Mouse (Mus musculus): ENCODE measurements at regions not wholly inside any gene's neighbourhood (a gene's known extent, or its start where the extent isn't known, plus 50 kb on each side); places are given as distances from the start of the nearest gene placed in this dataset.

DNA sequence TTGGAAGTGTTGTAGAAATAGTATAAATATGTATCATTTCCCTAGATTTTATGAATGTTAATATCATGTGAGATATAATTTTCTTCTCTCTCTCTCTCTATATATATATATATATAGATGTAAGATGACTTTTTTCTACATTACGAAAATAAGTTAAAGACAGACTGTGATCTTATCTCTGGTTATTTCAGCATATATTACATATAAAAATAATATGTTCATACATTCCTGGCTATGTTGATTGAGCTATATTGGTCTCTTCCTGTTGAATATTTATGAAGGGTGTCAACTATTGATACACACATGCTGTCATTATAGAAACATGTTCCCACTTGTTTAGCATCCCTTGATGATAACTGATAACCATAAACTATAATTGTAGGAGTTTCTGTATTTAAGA is 793.2 kb upstream of the Fat3 start:
- Histone ChIP-seq H3K27me3 (no peaks in the 10 kb centered on the region), H3K9ac (no peak overlapping the region), H3K4me2 (replicated peaks) (no peak overlapping the region), H3K36me3 (no peaks in the 10 kb centered on the region), H3K27ac (no peak overlapping the region), H3K9me3 (no peaks in the 10 kb centered on the region), H3K4me3 (no peak overlapping the region), H3K4me1 (no peaks in the 10 kb centered on the region)
- no peak for ATAC-seq (ENCODE audit: low FRiP score, low read depth)
- WGBS = 89% methylated on average over 1 of the region's 1 CpGs

DNA sequence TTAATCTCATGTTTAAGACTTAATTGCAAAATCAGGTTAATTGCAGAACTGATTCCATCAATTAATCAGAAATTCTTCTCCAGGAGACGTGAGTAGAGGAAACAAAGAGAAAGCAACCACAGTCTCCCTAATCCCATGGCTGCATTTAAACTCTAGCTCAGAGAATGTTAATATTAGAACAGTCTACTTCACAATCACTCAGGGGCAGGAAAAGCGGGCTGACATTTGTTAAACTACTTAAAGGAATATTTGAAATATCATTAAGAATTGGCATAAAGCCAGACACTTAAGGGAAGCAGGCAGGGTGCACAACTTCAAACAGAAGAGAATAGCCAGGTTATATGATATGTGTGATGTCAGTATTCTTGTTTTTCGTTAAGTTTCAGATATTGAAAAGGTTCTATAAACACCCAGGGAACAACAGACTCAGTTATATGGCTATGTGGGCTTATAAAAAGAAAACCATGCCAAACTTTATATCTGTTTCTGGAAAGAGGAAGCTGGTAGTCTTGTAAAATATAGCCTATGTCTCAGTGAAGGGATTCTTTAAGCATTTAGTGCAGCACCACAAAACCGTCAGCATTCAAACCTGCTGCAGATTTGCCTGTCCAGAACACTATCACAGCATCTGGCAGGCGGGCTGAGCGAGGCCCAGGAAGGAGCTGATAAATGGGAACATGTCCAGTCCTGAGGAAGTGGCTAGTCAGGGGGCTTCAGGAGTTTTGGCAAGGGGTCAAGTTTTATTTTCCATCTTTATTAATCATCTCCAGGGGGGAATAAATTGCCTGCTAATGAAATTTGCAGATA is 787.9 kb upstream of the Fat3 start:
- peak; percentile 95 for ATAC-seq (ENCODE audit: low FRiP score, low read depth)
- Histone ChIP-seq H3K4me3 (no peak overlapping the region), H3K27me3 (0 out of 2 replicates have a peak, but pooled peaks cover 3% of the 10 kb centered on the region), H3K9me3 (no peaks in the 10 kb centered on the region), H3K27ac (no peak overlapping the region), H3K4me1 (0 out of 2 replicates have a peak, but pooled peaks cover 3% of the 10 kb centered on the region), H3K36me3 (no peaks in the 10 kb centered on the region), H3K9ac (no peak overlapping the region), H3K4me2 (replicated peaks) (no peak overlapping the region)
- 8% methylated on average over 6 of the region's 6 CpGs for WGBS

DNA sequence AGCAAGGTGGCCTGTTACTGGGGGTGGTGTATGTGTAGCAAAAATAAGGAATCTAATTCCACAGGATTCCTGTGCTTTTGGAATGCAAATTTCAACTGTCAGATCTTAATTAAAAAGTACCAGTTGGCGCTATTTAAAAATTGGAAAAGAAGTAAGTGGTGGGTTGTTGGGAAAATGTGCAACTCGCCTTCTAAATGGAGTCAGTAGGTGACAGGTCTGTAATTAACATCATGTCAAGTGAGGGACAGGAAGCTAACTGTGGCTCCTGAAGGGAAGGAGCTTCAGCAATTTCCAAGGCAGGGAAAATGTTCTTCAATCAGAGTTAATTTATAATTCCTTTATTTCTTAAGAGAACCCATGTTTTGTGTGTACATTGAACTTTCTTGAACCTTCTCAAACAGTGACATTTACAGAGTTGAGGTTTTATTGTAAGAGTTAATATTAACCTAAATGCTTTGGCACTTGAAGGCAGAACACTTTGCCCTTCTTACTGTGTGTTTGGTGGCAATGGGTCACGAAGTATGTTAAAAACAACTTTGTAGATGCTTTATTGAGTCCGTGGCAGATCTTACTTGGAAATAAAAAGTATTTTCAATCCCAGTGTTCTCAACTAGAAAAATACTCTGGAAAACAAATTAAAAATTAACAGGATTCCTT is 778.4 kb upstream of the Fat3 start:
- Histone ChIP-seq H3K4me1 (no peaks in the 10 kb centered on the region), H3K9me3 (no peaks in the 10 kb centered on the region), H3K27ac (no peak overlapping the region), H3K4me2 (replicated peaks) (no peak overlapping the region), H3K4me3 (no peak overlapping the region), H3K27me3 (0 out of 2 replicates have a peak, but pooled peaks cover 1% of the 10 kb centered on the region), H3K9ac (no peak overlapping the region), H3K36me3 (no peaks in the 10 kb centered on the region)
- 80% methylated on average over 4 of the region's 4 CpGs for WGBS
- no peak for ATAC-seq (ENCODE audit: low FRiP score, low read depth)

DNA sequence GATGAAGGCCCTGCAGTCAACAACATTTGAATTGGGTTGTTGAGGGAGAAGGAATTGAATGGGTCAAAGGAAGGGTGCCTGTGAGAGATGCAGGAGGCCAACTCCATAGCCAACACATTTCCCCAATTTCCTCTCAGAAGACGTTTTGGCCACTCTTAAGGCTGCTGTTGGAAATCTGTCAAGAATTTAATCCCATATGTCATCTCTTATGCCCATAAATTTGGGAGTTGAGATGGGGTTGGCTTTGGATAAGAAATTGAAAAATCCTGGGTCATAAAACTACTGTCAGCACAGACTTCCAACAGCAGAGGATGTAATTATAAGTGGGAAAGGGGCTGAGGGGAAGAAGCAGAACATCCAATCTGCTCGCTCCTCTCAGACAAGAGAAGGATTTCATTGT is 771.5 kb upstream of the Fat3 start:
- 36% methylated on average over 2 of the region's 2 CpGs for WGBS
- H3K27ac ChIP-seq = no peak overlapping the region
- H3K4me1 ChIP-seq = no peaks in the 10 kb centered on the region
- H3K36me3 ChIP-seq = no peaks in the 10 kb centered on the region
- H3K4me3 ChIP-seq = no peak overlapping the region
- no peaks in the 10 kb centered on the region for H3K27me3 ChIP-seq
- no peak overlapping the region for H3K9ac ChIP-seq
- no peaks in the 10 kb centered on the region for H3K9me3 ChIP-seq
- no peak for ATAC-seq (ENCODE audit: low FRiP score, low read depth)
- H3K4me2 ChIP-seq (replicated peaks) = no peak overlapping the region

DNA sequence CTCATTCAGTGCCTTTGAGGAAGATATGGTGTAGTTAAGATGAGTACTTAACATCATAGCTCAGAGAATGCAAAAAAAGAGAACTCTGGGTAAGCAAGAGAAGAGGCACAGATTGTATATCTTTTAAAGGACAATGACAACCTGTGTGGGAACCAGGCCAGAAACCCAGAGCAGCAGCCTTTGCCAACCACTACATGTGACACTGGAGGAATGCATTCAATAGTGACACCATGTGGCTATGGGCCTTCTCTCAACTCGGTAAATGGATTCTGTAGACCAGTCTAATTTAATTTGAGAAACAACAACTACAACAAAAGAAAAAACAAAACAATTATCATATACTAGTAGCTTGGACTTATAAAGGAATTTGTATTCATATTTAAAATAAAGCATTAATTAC is 768.5 kb upstream of the Fat3 start:
- H3K27me3 ChIP-seq = no peaks in the 10 kb centered on the region
- no peak overlapping the region for H3K4me2 ChIP-seq (replicated peaks)
- no peaks in the 10 kb centered on the region for H3K36me3 ChIP-seq
- no peak overlapping the region for H3K27ac ChIP-seq
- H3K9ac ChIP-seq = no peak overlapping the region
- H3K9me3 ChIP-seq = no peaks in the 10 kb centered on the region
- no peak for ATAC-seq (ENCODE audit: low FRiP score, low read depth)
- H3K4me1 ChIP-seq = no peaks in the 10 kb centered on the region
- no peak overlapping the region for H3K4me3 ChIP-seq
- 54% methylated on average over 1 of the region's 1 CpGs for WGBS

DNA sequence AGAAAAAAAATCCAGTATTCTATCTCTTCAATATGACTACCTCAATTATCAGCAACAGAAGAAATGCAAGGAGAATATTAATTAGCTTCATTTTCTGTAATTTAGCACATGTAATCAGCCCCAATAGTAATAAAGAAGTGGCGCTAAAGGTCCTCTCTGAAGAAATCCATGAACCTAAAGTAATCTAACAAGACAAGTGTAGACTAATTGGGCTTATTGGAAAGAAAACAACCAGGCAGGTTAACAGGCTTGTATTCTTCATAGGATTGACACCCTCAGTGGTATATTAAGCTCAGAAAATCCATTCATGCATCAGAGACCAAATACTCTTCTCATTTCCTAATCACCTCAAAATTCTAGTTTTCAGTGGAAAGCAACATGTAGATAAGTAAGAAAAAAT is 756.1 kb upstream of the Fat3 start:
- WGBS = 89% methylated on average over 1 of the region's 1 CpGs
- no peak overlapping the region for H3K4me3 ChIP-seq
- no peak overlapping the region for H3K27ac ChIP-seq
- no peaks in the 10 kb centered on the region for H3K27me3 ChIP-seq
- no peaks in the 10 kb centered on the region for H3K4me1 ChIP-seq
- H3K9me3 ChIP-seq = no peaks in the 10 kb centered on the region
- no peaks in the 10 kb centered on the region for H3K36me3 ChIP-seq
- no peak for ATAC-seq (ENCODE audit: low FRiP score, low read depth)
- H3K4me2 ChIP-seq (replicated peaks) = no peak overlapping the region
- H3K9ac ChIP-seq = no peak overlapping the region

DNA sequence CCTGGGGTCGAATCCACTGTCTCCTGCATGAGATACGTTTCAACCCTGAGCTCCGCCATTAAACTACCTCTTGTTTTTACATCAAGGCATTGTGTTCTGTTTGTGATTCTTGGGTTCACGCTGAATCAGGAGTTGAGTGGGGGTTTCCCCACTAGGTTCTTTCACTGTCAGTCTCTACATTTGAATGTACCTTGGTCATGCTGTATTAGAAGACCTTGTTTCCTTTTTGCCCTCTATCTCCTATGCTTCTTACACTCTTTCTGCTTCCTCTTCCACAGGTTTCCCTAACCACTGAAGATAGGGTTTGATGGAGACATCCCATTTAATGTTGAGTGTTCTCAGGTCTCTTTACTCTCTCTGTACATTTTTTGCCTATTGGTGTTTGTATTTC is 726.0 kb upstream of the Fat3 start:
- Histone ChIP-seq H3K4me2 (replicated peaks) (no peak overlapping the region), H3K9me3 (no peaks in the 10 kb centered on the region), H3K36me3 (no peaks in the 10 kb centered on the region), H3K27ac (no peak overlapping the region), H3K27me3 (no peaks in the 10 kb centered on the region), H3K4me1 (no peaks in the 10 kb centered on the region), H3K9ac (no peak overlapping the region), H3K4me3 (no peak overlapping the region)
- 74% methylated on average over 4 of the region's 4 CpGs for WGBS
- no peak for ATAC-seq (ENCODE audit: low FRiP score, low read depth)

DNA sequence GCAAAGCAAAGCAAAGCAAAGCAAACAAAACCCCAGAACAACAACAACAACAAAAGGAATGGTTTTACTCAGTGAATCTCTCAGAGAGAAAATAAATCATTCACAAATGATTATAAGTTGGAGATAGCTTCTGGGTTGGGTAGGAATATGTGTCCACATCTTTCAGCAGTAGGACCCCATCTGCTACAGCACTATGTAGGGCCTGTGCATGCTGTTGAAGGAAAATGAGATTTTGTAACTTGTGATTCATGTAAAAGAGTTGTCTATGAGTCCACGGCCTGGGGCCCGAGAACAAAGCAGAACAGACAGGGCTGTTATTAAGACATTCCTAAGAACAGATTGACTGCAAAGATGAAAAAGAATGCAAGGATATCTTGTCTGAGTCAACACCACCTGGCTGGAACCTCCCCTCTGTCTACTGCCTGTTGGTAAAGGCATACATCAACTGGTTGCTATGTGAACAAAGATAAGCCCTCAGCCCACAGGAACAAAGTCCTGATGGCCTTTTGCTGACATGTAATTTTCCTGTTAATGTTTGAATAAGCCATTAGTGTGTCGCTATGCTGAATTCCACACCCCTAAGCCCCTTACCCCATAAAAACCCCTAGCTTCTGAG is 725.5 kb upstream of the Fat3 start:
- no peak for ATAC-seq (ENCODE audit: low FRiP score, low read depth)
- Histone ChIP-seq H3K9me3 (no peaks in the 10 kb centered on the region), H3K27ac (no peak overlapping the region), H3K36me3 (no peaks in the 10 kb centered on the region), H3K27me3 (no peaks in the 10 kb centered on the region), H3K4me1 (no peaks in the 10 kb centered on the region), H3K9ac (no peak overlapping the region), H3K4me3 (no peak overlapping the region), H3K4me2 (replicated peaks) (no peak overlapping the region)
- 78% methylated on average over 3 of the region's 3 CpGs for WGBS

DNA sequence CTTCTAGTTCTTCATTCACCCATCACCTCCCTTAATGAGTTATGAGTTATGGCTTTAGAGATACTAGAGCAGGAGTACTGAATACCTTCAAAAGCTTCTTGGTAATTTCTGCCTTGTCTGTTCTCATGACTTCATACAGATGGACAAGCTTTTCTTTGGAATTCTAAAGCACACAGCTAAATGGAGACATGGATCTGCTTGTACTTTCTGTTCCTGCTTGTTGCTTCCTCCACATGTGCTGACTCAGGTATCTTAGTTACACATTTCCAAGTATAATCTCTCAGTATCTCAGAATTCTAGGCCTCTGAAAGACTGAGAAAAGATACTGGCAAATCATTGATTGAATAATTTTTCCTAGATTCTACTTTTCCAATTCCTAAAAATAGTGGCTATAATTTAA is 694.3 kb upstream of the Fat3 start:
- Histone ChIP-seq H3K4me1 (no peaks in the 10 kb centered on the region), H3K27me3 (no peaks in the 10 kb centered on the region), H3K36me3 (no peaks in the 10 kb centered on the region), H3K4me3 (no peak overlapping the region), H3K4me2 (replicated peaks) (no peak overlapping the region), H3K27ac (no peak overlapping the region), H3K9ac (no peak overlapping the region), H3K9me3 (no peaks in the 10 kb centered on the region)
- no peak for ATAC-seq (ENCODE audit: low FRiP score, low read depth)

DNA sequence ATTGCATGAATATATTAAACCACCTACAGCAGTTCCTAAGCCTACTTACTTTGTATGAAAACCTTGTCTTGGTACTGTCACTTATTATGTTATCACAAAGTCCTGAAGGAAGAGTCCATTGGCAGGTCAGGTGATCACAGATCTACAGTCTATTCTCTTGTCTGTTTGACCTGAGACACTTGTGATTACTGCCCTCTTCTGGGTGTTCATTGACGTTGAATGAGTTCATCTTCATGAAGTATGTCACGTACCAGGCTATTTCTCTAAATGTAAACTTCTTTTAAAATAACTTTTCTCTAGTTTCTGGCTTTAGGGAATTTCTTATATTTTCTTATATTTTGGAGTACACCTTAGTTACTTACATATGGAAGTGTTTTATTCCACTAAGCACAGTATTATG is 688.5 kb upstream of the Fat3 start:
- Histone ChIP-seq H3K36me3 (no peaks in the 10 kb centered on the region), H3K4me1 (no peaks in the 10 kb centered on the region), H3K4me3 (no peak overlapping the region), H3K9me3 (no peaks in the 10 kb centered on the region), H3K27ac (no peak overlapping the region), H3K27me3 (no peaks in the 10 kb centered on the region), H3K4me2 (replicated peaks) (no peak overlapping the region), H3K9ac (no peak overlapping the region)
- no peak for ATAC-seq (ENCODE audit: low FRiP score, low read depth)
- WGBS = 83% methylated on average over 2 of the region's 2 CpGs

DNA sequence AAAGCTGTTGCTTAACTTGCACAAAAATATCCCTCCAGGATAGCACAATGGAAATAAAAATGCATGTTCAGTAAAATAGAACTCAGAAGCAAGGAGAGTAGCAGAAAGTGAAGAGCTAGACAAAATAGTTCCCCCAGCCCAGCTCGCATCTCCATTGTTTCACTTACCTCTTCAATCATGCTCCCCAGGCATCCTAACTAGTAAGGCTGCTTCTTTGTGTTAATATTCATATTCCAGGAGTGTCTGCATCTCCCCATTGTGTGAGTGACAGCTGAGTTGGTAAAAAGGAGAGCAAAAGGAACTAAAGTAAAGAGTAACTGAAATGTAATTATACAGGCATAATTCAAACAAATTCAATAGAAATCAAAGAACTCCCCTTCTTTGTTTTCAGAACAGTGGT is 667.1 kb upstream of the Fat3 start:
- ATAC-seq (ENCODE audit: low FRiP score, low read depth) = no peak
- Histone ChIP-seq H3K4me3 (no peak overlapping the region), H3K4me1 (no peaks in the 10 kb centered on the region), H3K27me3 (no peaks in the 10 kb centered on the region), H3K27ac (no peak overlapping the region), H3K4me2 (replicated peaks) (no peak overlapping the region), H3K9me3 (no peaks in the 10 kb centered on the region), H3K36me3 (no peaks in the 10 kb centered on the region), H3K9ac (no peak overlapping the region)
- WGBS = 86% methylated on average over 1 of the region's 1 CpGs

DNA sequence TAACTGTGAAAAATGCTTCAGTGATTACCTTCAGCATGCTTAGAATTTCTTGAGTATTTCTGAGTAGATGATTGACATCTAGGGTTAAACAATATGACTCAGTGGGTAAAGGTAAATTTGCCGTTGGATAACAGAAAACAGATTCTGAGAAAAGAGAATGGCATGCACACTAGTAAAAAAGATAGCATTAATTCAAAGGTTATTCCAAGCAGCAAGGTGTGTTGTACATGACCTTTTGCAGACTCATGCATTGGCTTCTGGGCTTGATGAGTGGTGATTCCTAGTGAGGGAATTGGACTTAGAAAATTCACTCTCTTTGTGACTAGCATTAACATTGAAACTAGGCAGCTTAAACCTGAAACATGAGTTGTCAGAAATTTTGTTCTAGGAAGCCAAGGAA is 665.2 kb upstream of the Fat3 start:
- H3K9me3 ChIP-seq = no peaks in the 10 kb centered on the region
- H3K9ac ChIP-seq = no peak overlapping the region
- WGBS = 54% methylated on average over 1 of the region's 1 CpGs
- H3K27ac ChIP-seq = no peak overlapping the region
- H3K4me2 ChIP-seq (replicated peaks) = no peak overlapping the region
- no peak for ATAC-seq (ENCODE audit: low FRiP score, low read depth)
- H3K4me3 ChIP-seq = no peak overlapping the region
- no peaks in the 10 kb centered on the region for H3K36me3 ChIP-seq
- no peaks in the 10 kb centered on the region for H3K4me1 ChIP-seq
- 0 out of 2 replicates have a peak, but pooled peaks cover 2% of the 10 kb centered on the region for H3K27me3 ChIP-seq

All from limb, embryonic 13.5 days (tissue).